Mouse (Mus musculus) MEL (cell line): ENCODE results near the gene Cbx8.

Source experiments
- CTCF ChIP-seq, 3 experiments: IDR thresholded peaks in 2 of 3; conservative IDR thresholded peaks in 1 of 3; 2 replicates each; pipeline ENCODE4 v1.5.1; 2011 to 2012; ENCODE audit warnings: low read length in 3 of 3, low read depth in 2 of 3, mild to moderate bottlenecking in 2 of 3, improper control_type of control experiment in 1 of 3, inconsistent platforms in 1 of 3, mixed read lengths in 1 of 3, moderate library complexity in 1 of 3; ENCODE audit not compliant: control insufficient read depth in 1 of 3, insufficient read depth in 1 of 3, poor library complexity in 1 of 3, severe bottlenecking in 1 of 3
- ELF1 ChIP-seq: IDR thresholded peaks from 2 replicates; pipeline ENCODE4 v1.6.1; 2014; ENCODE audit warnings: low read depth, mild to moderate bottlenecking, inconsistent platforms, low read length, improper control_type of control experiment, moderate library complexity
- EP300 ChIP-seq, 2 experiments: IDR thresholded peaks; 2 replicates each; pipeline ENCODE4 v1.6.1; 2011; ENCODE audit warnings: improper control_type of control experiment in 2 of 2, low read length in 2 of 2, low read depth in 1 of 2, mild to moderate bottlenecking in 1 of 2
- ETS1 ChIP-seq: IDR thresholded peaks from 2 replicates; pipeline ENCODE4 v1.6.1; 2012; ENCODE audit warnings: low read depth, mild to moderate bottlenecking, inconsistent platforms, low read length, improper control_type of control experiment, moderate library complexity
- HCFC1 ChIP-seq: IDR thresholded peaks from 2 replicates; pipeline ENCODE4 v1.6.1; 2012; ENCODE audit warnings: low read depth, mild to moderate bottlenecking, inconsistent platforms, low read length, improper control_type of control experiment, moderate library complexity
- MAFK ChIP-seq: IDR thresholded peaks from 2 replicates; pipeline ENCODE4 v1.6.1; 2011; ENCODE audit warnings: low read depth, mild to moderate bottlenecking, low read length, improper control_type of control experiment, borderline replicate concordance
- NRF1 ChIP-seq: IDR thresholded peaks from 2 replicates; pipeline ENCODE4 v1.6.1; 2014; ENCODE audit warnings: low read depth, mild to moderate bottlenecking, inconsistent platforms, low read length, improper control_type of control experiment, moderate library complexity; ENCODE audit not compliant: poor library complexity, insufficient read depth, severe bottlenecking
- POLR2A ChIP-seq, 2 experiments: IDR thresholded peaks; 2 replicates each; pipeline ENCODE4 v1.6.1; 2011 to 2012; ENCODE audit warnings: low read length in 2 of 2, mild to moderate bottlenecking in 2 of 2, control low read depth in 1 of 2, improper control_type of control experiment in 1 of 2, low read depth in 1 of 2, moderate library complexity in 1 of 2; ENCODE audit not compliant: control insufficient read depth in 1 of 2, insufficient read depth in 1 of 2, poor library complexity in 1 of 2
- TCF12 ChIP-seq: IDR thresholded peaks from 2 replicates; pipeline ENCODE4 v1.6.1; 2014; ENCODE audit warnings: low read depth, mild to moderate bottlenecking, inconsistent platforms, low read length, improper control_type of control experiment, moderate library complexity

- no peak for TF ChIP-seq HCFC1
- no peak for TF ChIP-seq CTCF (IDR thresholded peaks at IDR 0.05 in 2 of 3, conservative IDR thresholded peaks at IDR 0.05 in 1 of 3; ENCODE audit: control insufficient read depth in 1 of 3, insufficient read depth in 1 of 3, low read depth in 2 of 3, low read length in 3 of 3, poor library complexity in 1 of 3, severe bottlenecking in 1 of 3)
- no peak for TF ChIP-seq EP300 (IDR thresholded peaks at IDR 0.05; ENCODE audit: low read depth in 1 of 2, low read length in 2 of 2)
- no peak for TF ChIP-seq NRF1
- no peak for TF ChIP-seq POLR2A (IDR thresholded peaks at IDR 0.05; ENCODE audit: control insufficient read depth in 1 of 2, insufficient read depth in 1 of 2, low read depth in 1 of 2, low read length in 2 of 2, poor library complexity in 1 of 2)
- no peak for TF ChIP-seq ETS1
- TF ChIP-seq TCF12 = no peak
- TF ChIP-seq ELF1 = no peak
- no peak for TF ChIP-seq MAFK
Observed at GRCm38 (mm10) chr11:118995448-118995847, 45.3 kb downstream of the Cbx8 start.
